Mouse (Mus musculus): ENCODE data around the gene Crbn.

The Crbn gene

GRCm38 (mm10) chr6:106765892-106766291 is 34.0 kb downstream of the Crbn start:
- DNase-seq (ENCODE audit: low read depth): no peak

GRCm38 (mm10) chr6:106761486-106761885 is 38.4 kb downstream of the Crbn start:
- no peak for DNase-seq (ENCODE audit: low read depth)

GRCm38 (mm10) chr6:106760473-106761218 is 39.2 kb downstream of the Crbn start:
- DNase-seq (ENCODE audit: low read depth): no peak

- DNase-seq (ENCODE audit: low read depth): no peak
Observed at GRCm38 (mm10) chr6:106758299-106758698, 41.6 kb downstream of the Crbn start.

- DNase-seq (ENCODE audit: low read depth): no peak
Observed at GRCm38 (mm10) chr6:106750291-106750690, 49.6 kb downstream of the Crbn start.

- no peak for DNase-seq (ENCODE audit: low read depth)
Observed at GRCm38 (mm10) chr6:106748887-106749388, 50.9 kb downstream of the Crbn start, which contains the start of gene Il5ra. TSS of gene Il5ra (minus strand) at chr6:106749037.

GRCm38 (mm10) chr6:106747804-106748203 is 52.1 kb downstream of the Crbn start:
- DNase-seq (ENCODE audit: low read depth): no peak

GRCm38 (mm10) chr6:106747251-106747650 is 52.6 kb downstream of the Crbn start:
- no peak for DNase-seq (ENCODE audit: low read depth)

- no peak for DNase-seq (ENCODE audit: low read depth)
Observed at GRCm38 (mm10) chr6:106745673-106746394, 54.0 kb downstream of the Crbn start.

- DNase-seq (ENCODE audit: low read depth): no peak
Observed at GRCm38 (mm10) chr6:106743556-106744233, 56.2 kb downstream of the Crbn start.

- DNase-seq (ENCODE audit: low read depth): no peak
Observed at GRCm38 (mm10) chr6:106740244-106740825, 59.5 kb downstream of the Crbn start.

- DNase-seq (ENCODE audit: low read depth): no peak
Observed at GRCm38 (mm10) chr6:106738229-106738628, 61.6 kb downstream of the Crbn start.

GRCm38 (mm10) chr6:106732563-106732962 is 67.3 kb downstream of the Crbn start:
- peak; percentile 57 for DNase-seq (ENCODE audit: low read depth)
